Mouse (Mus musculus) lung, postnatal 0 days (tissue): ENCODE data around the gene Itpr2.

Experiments
- CTCF ChIP-seq: IDR thresholded peaks from 2 replicates; pipeline ENCODE4 v1.5.1; 2016; ENCODE audit warnings: antibody characterized with exemption, mild to moderate bottlenecking
- EP300 ChIP-seq: IDR thresholded peaks from 2 replicates; pipeline ENCODE4 v1.6.1; 2016; ENCODE audit warnings: antibody characterized with exemption, mild to moderate bottlenecking, control low read depth

- no peak for TF ChIP-seq CTCF
- TF ChIP-seq EP300 = no peak
Observed at GRCm38 (mm10) chr6:146431777-146432176, 70.2 kb downstream of the Itpr2 start.
